Mouse (Mus musculus) cerebellum, postnatal 25 days (tissue): ENCODE results near the gene Slc2a1.

ENCODE experiments used
- DNase-seq, 2 experiments: peaks; one replicate each; pipeline ENCODE4 v3.0.0; 2021; ENCODE audit warnings: mixed read lengths in 2 of 2

The Slc2a1 gene

DNA sequence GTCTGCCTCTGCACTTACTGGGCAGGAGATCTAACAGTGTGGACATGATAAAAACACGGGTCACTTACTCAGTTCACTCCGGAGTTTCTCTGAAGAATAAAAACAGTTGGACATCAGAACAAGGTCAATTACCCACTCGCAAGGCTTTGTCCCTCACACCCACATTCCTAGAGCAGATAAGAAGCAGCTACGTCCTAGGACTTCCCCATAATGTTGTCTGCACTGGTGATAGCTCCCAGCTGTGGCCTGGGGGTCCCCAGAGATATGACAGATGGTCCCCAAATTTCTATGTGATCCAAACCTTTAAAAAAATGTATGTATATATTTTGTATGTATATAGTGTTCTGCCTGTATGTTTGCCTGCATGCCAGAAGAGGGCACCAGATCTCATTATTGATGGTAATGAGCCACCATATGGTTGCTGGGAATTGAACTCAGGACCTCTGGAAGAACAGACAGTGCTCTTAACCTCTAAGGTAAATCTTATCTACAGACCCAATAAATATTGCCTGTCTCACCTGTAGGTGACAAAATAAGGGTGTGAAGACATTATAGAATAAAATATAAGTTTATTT lies 71.7 kb downstream of the Slc2a1 start:
- no peak for DNase-seq

DNA sequence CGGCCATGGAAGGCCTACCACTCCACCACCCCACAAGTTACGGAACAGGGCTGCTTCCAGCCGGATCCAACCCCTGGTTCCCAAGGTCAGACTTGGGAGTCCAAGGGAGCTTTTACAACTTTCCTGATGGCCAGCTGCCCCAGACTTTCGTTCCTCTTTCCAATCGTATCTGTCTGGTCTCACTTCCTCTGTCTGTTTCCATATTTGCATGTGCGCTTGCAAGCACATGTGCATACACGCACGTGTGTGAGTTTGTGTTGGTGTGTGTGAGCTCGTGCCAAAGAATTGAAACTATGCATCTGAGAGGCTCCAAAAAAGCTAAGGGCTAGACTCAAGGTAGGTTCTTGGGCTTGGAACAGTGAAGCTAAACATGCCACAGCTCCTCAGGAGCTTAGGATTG lies 72.9 kb downstream of the Slc2a1 start:
- DNase-seq: no peak

- no peak for DNase-seq
These were observed 75.0 kb downstream of the Slc2a1 start for GRCm38 (mm10) chr4:119183525-119183924.

- DNase-seq: no peak
These were observed 77.3 kb downstream of the Slc2a1 start for GRCm38 (mm10) chr4:119185771-119186170.
